Mouse (Mus musculus) hindbrain, embryonic 10.5 days (tissue): ENCODE results near the gene Slc12a1. TPM values are rescaled to one million over a fixed set of nuclear protein-coding genes. Genes with fewer than 3 reads are reported as not detected.

Experiments
- DNase-seq: peaks from one replicate; pipeline ENCODE4 v3.0.0-alpha.2; 2017; ENCODE audit warnings: low spot score
- H3K27ac ChIP-seq: fragments of 300-500 bp; sonication (generic); 2 replicates; pipeline ENCODE4 v1.5.1; 2016; ENCODE audit warnings: mild to moderate bottlenecking, moderate library complexity
- H3K27me3 ChIP-seq: fragments of 300-500 bp; sonication (generic); 2 replicates; pipeline ENCODE4 v1.6.1; 2016; ENCODE audit warnings: mild to moderate bottlenecking; ENCODE audit not compliant: poor library complexity, insufficient read depth, severe bottlenecking
- H3K36me3 ChIP-seq: fragments of 300-500 bp; sonication (generic); 2 replicates; pipeline ENCODE4 v1.6.1; 2016; ENCODE audit warnings: mild to moderate bottlenecking, moderate library complexity
- H3K4me1 ChIP-seq: fragments of 300-500 bp; sonication (generic); replicated peaks from 2 replicates; pipeline ENCODE4 v1.6.1; 2016; ENCODE audit warnings: mild to moderate bottlenecking
- H3K4me3 ChIP-seq: fragments of 300-500 bp; sonication (generic); 2 replicates; pipeline ENCODE4 v1.5.1; 2016; ENCODE audit warnings: mild to moderate bottlenecking, moderate library complexity
- H3K9me3 ChIP-seq: fragments of 300-500 bp; sonication (generic); 2 replicates; pipeline ENCODE4 v1.6.1; 2016; ENCODE audit warnings: mild to moderate bottlenecking, moderate library complexity
- WGBS: fragments of 180-500 bp; shearing (Covaris S2); methylation state at CpG from one replicate; pipeline ENCODE4 v1.1.7; 2016; 5-methylcytosine and 5-hydroxymethylcytosine counted together
- polyA plus RNA-seq: library from polyadenylated mRNA; unstranded; fragments of >200 nt; fragmentation: Nextera tagmentation; extraction: Ambion mirVana; gene quantifications from 2 replicates; pipeline ENCODE4 v1.2.1, GENCODE M21; 2016

Gene Slc12a1
- polyA plus RNA-seq, 1 experiment from 2014 or later: not detected

- no peaks in the 10 kb centered on the region for H3K36me3 ChIP-seq
- 93% methylated on average over 1 of the region's 1 CpGs for WGBS
- H3K9me3 ChIP-seq: no peaks in the 10 kb centered on the region
- H3K4me3 ChIP-seq: no peak overlapping the region
- H3K27ac ChIP-seq: no peak overlapping the region
- no peaks in the 10 kb centered on the region for H3K27me3 ChIP-seq
- no peaks in the 10 kb centered on the region for H3K4me1 ChIP-seq
- no peak for DNase-seq
Observed at GRCm38 (mm10) chr2:125218566-125218965, 66.3 kb downstream of the Slc12a1 start.

DNA sequence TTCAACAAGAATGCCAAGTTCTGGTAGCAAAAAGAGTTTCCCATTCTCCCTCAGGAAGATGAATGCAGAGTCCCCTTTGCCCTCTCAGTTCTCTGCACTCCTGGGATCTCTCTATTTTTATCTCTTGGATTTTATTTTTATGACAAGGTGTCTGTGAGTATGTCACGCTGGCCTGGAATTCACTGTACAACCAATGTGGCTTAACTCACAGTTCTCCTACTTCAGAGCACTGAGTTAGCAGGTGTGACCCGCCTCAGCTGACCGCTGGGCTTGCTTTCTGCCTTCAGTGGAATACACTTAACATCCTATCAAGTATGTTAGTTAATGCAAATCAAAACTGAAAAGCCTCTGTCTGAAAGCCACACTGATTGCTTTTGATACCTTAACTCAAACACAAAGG is 67.0 kb downstream of the Slc12a1 start:
- Histone ChIP-seq H3K27me3 (no peaks in the 10 kb centered on the region), H3K36me3 (no peaks in the 10 kb centered on the region), H3K27ac (no peak overlapping the region), H3K4me1 (no peaks in the 10 kb centered on the region), H3K9me3 (no peaks in the 10 kb centered on the region), H3K4me3 (no peak overlapping the region)
- WGBS: 86% methylated on average over 3 of the region's 3 CpGs
- no peak for DNase-seq

DNA sequence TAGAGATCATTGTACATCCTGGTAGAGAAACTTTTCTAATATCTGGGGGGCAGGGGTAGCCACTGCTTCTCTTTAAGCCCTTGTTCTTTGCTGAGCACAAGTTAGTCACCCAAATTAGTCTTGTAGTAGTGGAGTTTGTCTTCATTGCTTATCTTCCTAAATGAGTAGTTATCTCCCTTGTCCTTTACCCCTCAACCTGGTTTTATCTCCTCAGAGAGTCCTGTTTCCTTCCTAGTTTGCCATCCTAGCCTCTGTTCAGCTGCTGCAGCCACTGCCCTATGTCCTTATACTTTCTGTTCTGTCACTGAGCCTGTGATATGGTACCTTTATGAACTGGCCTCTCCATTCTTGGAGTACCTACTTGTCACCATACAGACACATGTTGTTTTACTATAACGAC is 69.4 kb downstream of the Slc12a1 start:
- Histone ChIP-seq H3K36me3 (no peaks in the 10 kb centered on the region), H3K4me3 (no peak overlapping the region), H3K9me3 (no peaks in the 10 kb centered on the region), H3K27ac (no peak overlapping the region), H3K27me3 (no peaks in the 10 kb centered on the region), H3K4me1 (no peaks in the 10 kb centered on the region)
- DNase-seq: no peak
- 80% methylated on average over 1 of the region's 1 CpGs for WGBS

DNA sequence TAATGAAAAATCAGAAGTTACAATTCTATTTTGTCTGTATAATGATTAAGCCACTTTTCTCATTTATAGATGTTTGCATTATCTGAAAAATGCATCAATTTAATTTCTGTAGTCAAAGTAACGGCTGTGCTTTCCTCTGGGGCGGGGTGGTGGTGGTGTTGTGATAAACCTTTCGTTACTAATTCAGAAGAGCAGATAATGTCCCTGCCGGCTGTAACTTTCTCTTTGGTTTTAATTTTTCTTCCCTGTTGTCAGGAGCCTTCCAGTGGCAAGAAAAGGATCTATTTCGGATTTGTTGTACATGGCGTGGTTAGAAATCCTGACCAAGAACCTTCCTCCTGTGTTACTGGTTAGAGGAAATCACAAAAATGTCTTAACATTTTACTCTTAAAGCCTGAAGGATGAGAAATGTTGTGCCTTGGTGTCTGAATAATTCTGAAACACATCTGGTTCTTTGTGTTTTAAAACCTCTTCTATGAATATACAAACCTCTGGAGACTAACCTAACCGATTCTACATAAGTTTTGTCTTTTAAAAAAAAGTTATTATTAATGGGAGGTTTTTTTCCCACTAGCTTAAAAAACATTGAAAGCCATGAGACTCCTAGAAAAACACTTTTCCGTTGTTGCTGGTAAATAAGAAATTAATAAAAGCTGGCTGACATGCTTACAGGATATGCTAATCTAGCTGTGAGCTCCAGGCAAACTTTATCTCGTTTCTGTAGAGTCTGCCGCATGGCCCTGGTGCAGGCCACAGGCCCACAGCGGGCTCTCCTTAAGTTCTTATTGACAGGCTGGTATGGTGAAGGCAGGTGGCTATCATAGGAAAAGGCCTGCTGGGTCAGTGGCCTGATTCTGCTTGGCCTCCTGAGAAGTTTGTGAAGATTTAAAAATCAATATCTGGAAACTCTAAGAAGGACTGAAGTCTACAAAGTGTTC is 76.4 kb downstream of the Slc12a1 start:
- H3K36me3 ChIP-seq: no peaks in the 10 kb centered on the region
- H3K4me1 ChIP-seq: no peaks in the 10 kb centered on the region
- no peak overlapping the region for H3K27ac ChIP-seq
- no peaks in the 10 kb centered on the region for H3K9me3 ChIP-seq
- no peak overlapping the region for H3K4me3 ChIP-seq
- no peak for DNase-seq
- H3K27me3 ChIP-seq: no peaks in the 10 kb centered on the region
- WGBS: 89% methylated on average over 11 of the region's 11 CpGs

GRCm38 (mm10) chr2:125232183-125232582 is 79.9 kb downstream of the Slc12a1 start:
- H3K4me1 ChIP-seq: no peaks in the 10 kb centered on the region
- no peaks in the 10 kb centered on the region for H3K36me3 ChIP-seq
- H3K9me3 ChIP-seq: no peaks in the 10 kb centered on the region
- no peak overlapping the region for H3K4me3 ChIP-seq
- H3K27ac ChIP-seq: no peak overlapping the region
- 90% methylated on average over 4 of the region's 4 CpGs for WGBS
- H3K27me3 ChIP-seq: no peaks in the 10 kb centered on the region
- no peak for DNase-seq

DNA sequence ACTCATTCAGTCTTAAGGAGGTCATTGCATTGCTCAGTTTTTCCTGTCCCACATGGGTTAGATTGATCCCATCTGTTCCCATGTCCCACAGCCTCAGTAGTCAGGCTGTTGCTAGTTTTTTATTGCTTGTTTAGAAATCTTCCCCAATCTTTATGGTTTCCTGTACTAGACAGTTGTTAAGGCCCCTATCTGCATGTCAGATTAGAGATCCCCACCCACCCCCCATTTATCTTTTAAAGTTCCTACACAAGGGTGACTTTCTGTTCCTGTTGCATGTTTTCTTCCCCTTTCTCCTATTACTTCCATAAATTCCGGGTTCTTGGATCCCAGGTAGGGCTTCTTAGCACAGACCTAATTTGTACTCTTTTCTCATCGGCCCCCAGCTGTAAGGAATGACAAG is 81.2 kb downstream of the Slc12a1 start:
- H3K4me1 ChIP-seq: no peaks in the 10 kb centered on the region
- no peak overlapping the region for H3K4me3 ChIP-seq
- H3K9me3 ChIP-seq: no peaks in the 10 kb centered on the region
- 89% methylated on average over 2 of the region's 2 CpGs for WGBS
- H3K27me3 ChIP-seq: no peaks in the 10 kb centered on the region
- H3K36me3 ChIP-seq: no peaks in the 10 kb centered on the region
- no peak overlapping the region for H3K27ac ChIP-seq
- no peak for DNase-seq

- H3K4me1 ChIP-seq: no peaks in the 10 kb centered on the region
- no peaks in the 10 kb centered on the region for H3K27me3 ChIP-seq
- no peaks in the 10 kb centered on the region for H3K36me3 ChIP-seq
- no peak overlapping the region for H3K4me3 ChIP-seq
- DNase-seq: no peak
- 96% methylated on average over 2 of the region's 2 CpGs for WGBS
- no peak overlapping the region for H3K27ac ChIP-seq
- no peaks in the 10 kb centered on the region for H3K9me3 ChIP-seq
Observed at GRCm38 (mm10) chr2:125234049-125234448, 81.7 kb downstream of the Slc12a1 start.

- Histone ChIP-seq H3K36me3 (peaks cover 18% of the 10 kb centered on the region), H3K4me3 (no peak overlapping the region), H3K27ac (no peak overlapping the region; the same call in 1 of the 2 replicates), H3K27me3 (no peaks in the 10 kb centered on the region), H3K9me3 (no peaks in the 10 kb centered on the region), H3K4me1 (peaks cover 32% of the 10 kb centered on the region)
- 92% methylated on average over 3 of the region's 3 CpGs for WGBS
- no peak for DNase-seq
Observed at GRCm38 (mm10) chr2:125245545-125246285, 93.4 kb downstream of the Slc12a1 start.

DNA sequence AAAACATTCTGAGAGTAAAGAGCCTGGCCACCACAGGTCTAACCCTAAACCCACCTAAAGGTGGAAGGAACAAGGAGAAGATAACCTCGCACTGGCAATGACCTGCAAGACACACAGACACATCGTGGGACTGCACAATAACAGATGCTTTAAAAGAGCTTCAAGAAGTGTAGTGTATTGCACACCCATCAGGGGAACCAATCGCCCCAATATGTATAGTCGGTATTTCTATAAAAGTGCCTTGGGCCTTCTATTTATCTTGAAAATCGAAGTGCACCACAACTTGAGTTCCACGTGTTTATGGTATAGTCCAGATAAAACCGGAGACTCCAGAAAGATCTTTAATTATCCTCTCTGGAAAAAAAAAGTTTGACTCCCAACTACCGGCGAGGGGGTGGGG is 94.4 kb downstream of the Slc12a1 start:
- WGBS: 22% methylated on average over 9 of the region's 9 CpGs
- Histone ChIP-seq H3K9me3 (no peaks in the 10 kb centered on the region), H3K27ac (peak overlapping the region; percentile 95), H3K4me1 (peaks cover 32% of the 10 kb centered on the region), H3K27me3 (no peaks in the 10 kb centered on the region), H3K36me3 (peaks cover 28% of the 10 kb centered on the region), H3K4me3 (peak overlapping the region; percentile 68)
- no peak for DNase-seq

- WGBS: under 1% methylated on average over 96 of the region's 96 CpGs
- H3K4me1 ChIP-seq: peaks cover 32% of the 10 kb centered on the region
- H3K27ac ChIP-seq: peak within 1 kb of the TSS; percentile 95
- peaks cover 34% of the 10 kb centered on the region for H3K36me3 ChIP-seq
- no peaks in the 10 kb centered on the region for H3K9me3 ChIP-seq
- no peaks in the 10 kb centered on the region for H3K27me3 ChIP-seq
- DNase-seq: peak; percentile 97
- peak within 1 kb of the TSS; percentile 68 for H3K4me3 ChIP-seq
Observed at GRCm38 (mm10) chr2:125247108-125247961, 95.0 kb downstream of the Slc12a1 start, which contains the start of gene Dut. Dut (plus strand) TSS chr2:125247190.

DNA sequence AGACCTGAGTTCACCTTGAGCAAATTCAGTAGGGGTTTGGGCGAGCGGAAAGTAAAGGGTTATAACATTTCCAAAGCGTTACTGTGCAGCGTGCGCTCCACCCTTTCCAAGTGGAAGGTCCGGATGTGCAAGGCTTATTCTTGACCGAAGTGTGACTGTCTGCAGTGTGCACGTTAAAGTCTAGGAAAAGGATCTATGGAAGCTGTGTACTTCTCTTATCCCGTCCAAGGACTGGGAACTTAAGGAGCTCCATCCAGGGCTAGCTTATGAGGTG is 95.6 kb downstream of the Slc12a1 start:
- peaks cover 40% of the 10 kb centered on the region for H3K36me3 ChIP-seq
- peak overlapping the region; percentile 95 for H3K27ac ChIP-seq
- DNase-seq: no peak
- H3K4me3 ChIP-seq: peak overlapping the region; percentile 68
- under 1% methylated on average over 9 of the region's 9 CpGs for WGBS
- H3K27me3 ChIP-seq: no peaks in the 10 kb centered on the region
- peaks cover 32% of the 10 kb centered on the region for H3K4me1 ChIP-seq
- no peaks in the 10 kb centered on the region for H3K9me3 ChIP-seq

GRCm38 (mm10) chr2:125248256-125248655 is 96.0 kb downstream of the Slc12a1 start:
- Histone ChIP-seq H3K27me3 (no peaks in the 10 kb centered on the region), H3K4me3 (peak overlapping the region; percentile 68), H3K4me1 (peaks cover 32% of the 10 kb centered on the region), H3K9me3 (no peaks in the 10 kb centered on the region), H3K27ac (peak overlapping the region; percentile 95), H3K36me3 (peaks cover 44% of the 10 kb centered on the region)
- DNase-seq: no peak
- WGBS: 2% methylated on average over 8 of the region's 8 CpGs
